Mouse (Mus musculus): Measurements from ENCODE around the gene Gm10912. TPM values are rescaled to one million over a fixed set of nuclear protein-coding genes. Genes with fewer than 3 reads are reported as not detected.
"Not testable (repeated sequence)": the region's sequence is repeated elsewhere in the genome, so short reads cannot be mapped to it uniquely, and the experiment has no call there.

The Gm10912 gene
- polyA plus RNA-seq, 1 experiment from 2014 or later: not detected

DNA sequence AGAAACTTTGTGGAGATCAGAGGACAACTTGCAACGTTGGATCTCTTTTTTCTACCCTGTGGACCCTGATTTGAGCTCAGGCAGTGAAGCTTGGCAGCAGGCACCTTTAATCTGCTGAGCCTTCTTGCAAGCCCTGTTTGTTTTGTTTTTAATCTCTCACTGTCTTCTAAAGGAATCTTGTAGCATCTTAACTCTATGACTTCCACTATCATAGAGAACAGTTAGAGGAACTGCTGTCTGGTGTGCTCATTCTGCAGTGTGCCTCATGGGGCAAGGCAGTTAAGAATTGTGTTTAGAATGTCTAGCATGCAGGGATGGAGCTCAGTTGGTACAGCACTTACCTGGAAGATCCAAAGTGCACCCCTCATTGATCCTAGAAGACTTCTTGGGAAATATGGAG lies 34.3 kb downstream of the Gm10912 start:
- WGBS: 41% methylated on average over 1 of the region's 1 CpGs
- ATAC-seq: no peak
- Histone ChIP-seq H3K9me3 (replicated peaks) (no peaks in the 10 kb centered on the region), H3K27me3 (no peaks in the 10 kb centered on the region), H3K27ac (no peak overlapping the region), H3K4me1 (peaks cover 8% of the 10 kb centered on the region), H3K4me2 (no peak overlapping the region), H3K4me3 (no peak overlapping the region), H3K36me3 (ENCODE audit: poor library complexity, severe bottlenecking) (no peaks in the 10 kb centered on the region), H3K9ac (no peak overlapping the region)

DNA sequence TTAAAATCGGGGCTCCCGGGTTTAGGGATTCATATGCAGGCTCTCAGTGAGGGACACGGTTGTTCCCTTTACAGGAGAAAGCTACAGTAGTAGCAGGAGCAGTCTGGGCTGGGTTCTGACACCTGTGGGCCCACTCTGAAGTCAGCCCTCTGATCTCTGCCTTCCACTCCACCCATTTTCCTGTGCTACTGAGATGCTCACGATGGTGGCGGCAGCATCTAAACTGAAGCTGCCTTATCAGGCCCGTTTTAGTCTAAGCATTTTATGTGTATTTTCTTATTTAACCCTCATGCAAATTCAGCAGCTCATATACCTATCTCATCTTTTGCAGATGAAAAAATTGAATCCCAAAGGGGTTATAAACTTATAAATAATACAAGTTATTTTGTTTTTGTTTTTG lies 39.2 kb downstream of the Gm10912 start:
- Histone ChIP-seq H3K9ac (no peak overlapping the region), H3K27me3 (no peaks in the 10 kb centered on the region), H3K36me3 (ENCODE audit: poor library complexity, severe bottlenecking) (no peaks in the 10 kb centered on the region), H3K27ac (no peak overlapping the region), H3K4me1 (no peaks in the 10 kb centered on the region), H3K4me2 (no peak overlapping the region), H3K9me3 (replicated peaks) (no peaks in the 10 kb centered on the region), H3K4me3 (no peak overlapping the region)
- no peak for ATAC-seq
- 93% methylated on average over 6 of the region's 6 CpGs for WGBS

- H3K4me3 ChIP-seq; H3K9ac ChIP-seq; H3K36me3 ChIP-seq (ENCODE audit: poor library complexity, severe bottlenecking); H3K27ac ChIP-seq; ATAC-seq; H3K4me1 ChIP-seq; H3K27me3 ChIP-seq; H3K9me3 ChIP-seq (replicated peaks); H3K4me2 ChIP-seq: not testable (repeated sequence)
- WGBS: 88% methylated on average over 2 of the region's 2 CpGs
Observed at GRCm38 (mm10) chr2:104109021-104109420, 43.4 kb downstream of the Gm10912 start.

- Histone ChIP-seq H3K4me3 (no peak overlapping the region), H3K9me3 (replicated peaks) (no peaks in the 10 kb centered on the region), H3K4me1 (no peaks in the 10 kb centered on the region), H3K4me2 (no peak overlapping the region), H3K27ac (no peak overlapping the region), H3K27me3 (no peaks in the 10 kb centered on the region), H3K36me3 (ENCODE audit: poor library complexity, severe bottlenecking) (no peaks in the 10 kb centered on the region), H3K9ac (no peak overlapping the region)
- WGBS: 76% methylated on average over 2 of the region's 2 CpGs
- no peak for ATAC-seq
Observed at GRCm38 (mm10) chr2:104109528-104109927, 43.9 kb downstream of the Gm10912 start.

- Histone ChIP-seq H3K27ac (no peak overlapping the region), H3K4me1 (no peaks in the 10 kb centered on the region), H3K27me3 (no peaks in the 10 kb centered on the region), H3K9ac (no peak overlapping the region), H3K9me3 (replicated peaks) (no peaks in the 10 kb centered on the region), H3K36me3 (ENCODE audit: poor library complexity, severe bottlenecking) (no peaks in the 10 kb centered on the region), H3K4me3 (no peak overlapping the region), H3K4me2 (no peak overlapping the region)
- no peak for ATAC-seq
- WGBS: 83% methylated on average over 4 of the region's 4 CpGs
Observed at GRCm38 (mm10) chr2:104110031-104110430, 44.4 kb downstream of the Gm10912 start.

GRCm38 (mm10) chr2:104111170-104111797 lies 45.7 kb downstream of the Gm10912 start:
- H3K4me1 ChIP-seq; H3K27ac ChIP-seq; H3K9ac ChIP-seq; H3K36me3 ChIP-seq (ENCODE audit: poor library complexity, severe bottlenecking); H3K4me2 ChIP-seq; ATAC-seq; H3K27me3 ChIP-seq; H3K4me3 ChIP-seq; H3K9me3 ChIP-seq (replicated peaks): not testable (repeated sequence)
- no CpG with 5 or more reads among the region's 1 CpGs for WGBS

- H3K4me2 ChIP-seq; H3K9ac ChIP-seq; H3K27ac ChIP-seq; H3K36me3 ChIP-seq (ENCODE audit: poor library complexity, severe bottlenecking); H3K9me3 ChIP-seq (replicated peaks); H3K4me1 ChIP-seq; H3K27me3 ChIP-seq; ATAC-seq; H3K4me3 ChIP-seq: not testable (repeated sequence)
Observed at GRCm38 (mm10) chr2:104113563-104113962, 47.9 kb downstream of the Gm10912 start.

GRCm38 (mm10) chr2:104114898-104115297 lies 49.3 kb downstream of the Gm10912 start:
- H3K36me3 ChIP-seq (ENCODE audit: poor library complexity, severe bottlenecking): no peaks in the 10 kb centered on the region
- WGBS: 64% methylated on average over 3 of the region's 3 CpGs
- H3K9me3 ChIP-seq (replicated peaks): no peaks in the 10 kb centered on the region
- H3K4me1 ChIP-seq: no peaks in the 10 kb centered on the region
- no peak for ATAC-seq
- no peaks in the 10 kb centered on the region for H3K27me3 ChIP-seq
- no peak overlapping the region for H3K9ac ChIP-seq
- no peak overlapping the region for H3K4me3 ChIP-seq
- H3K27ac ChIP-seq: no peak overlapping the region
- H3K4me2 ChIP-seq: no peak overlapping the region

Other genes starting within 250 kb of the Gm10912 start
- 19.8 and 23.3 TPM in 2 replicates for gene Lmo2, start 107.8 kb upstream of the Gm10912 start, polyA plus RNA-seq (2015; fragmentation: Nextera tagmentation; extraction: Ambion mirVana)
- 60.2 and 60.6 TPM in 2 replicates for gene Fbxo3, start 38.1 kb upstream of the Gm10912 start, polyA plus RNA-seq (2015; fragmentation: Nextera tagmentation; extraction: Ambion mirVana)
- 1.7 and 1.8 TPM in 2 replicates for gene 4931422A03Rik, start 37.5 kb upstream of the Gm10912 start, polyA plus RNA-seq (2015; fragmentation: Nextera tagmentation; extraction: Ambion mirVana)
- not detected in 2 replicates for gene Gm10799, start 2.7 kb downstream of the Gm10912 start, polyA plus RNA-seq (2015; fragmentation: Nextera tagmentation; extraction: Ambion mirVana)
- gene Cd59b, start 4.0 kb downstream of the Gm10912 start, polyA plus RNA-seq (2015; fragmentation: Nextera tagmentation; extraction: Ambion mirVana): 1.2 and 2.4 TPM in 2 replicates
- 7.9 and 8.1 TPM in 2 replicates for gene Cd59a, start 30.0 kb downstream of the Gm10912 start, polyA plus RNA-seq (2015; fragmentation: Nextera tagmentation; extraction: Ambion mirVana)
- gene A930018P22Rik, start 56.9 kb downstream of the Gm10912 start, polyA plus RNA-seq (2015; fragmentation: Nextera tagmentation; extraction: Ambion mirVana): not detected in 2 replicates